Mouse (Mus musculus): Measurements from ENCODE around the gene Mafk.

The Mafk gene

GRCm38 (mm10) chr5:139803165-139803564, 11.9 kb downstream of the Mafk start:
- peaks cover 9% of the 10 kb centered on the region for H3K36me3 ChIP-seq (ENCODE audit: control insufficient read depth, insufficient read depth, low read length, poor library complexity, severe bottlenecking)
- no peak for DNase-seq (ENCODE audit: low read depth, low spot score)
- H3K27me3 ChIP-seq (ENCODE audit: control insufficient read depth, insufficient read depth, low read length, poor library complexity, severe bottlenecking) = no peaks in the 10 kb centered on the region

- peak; percentile 61 for DNase-seq (ENCODE audit: low read depth, low spot score)
- Histone ChIP-seq H3K27me3 (ENCODE audit: control insufficient read depth, insufficient read depth, low read length, poor library complexity, severe bottlenecking) (no peaks in the 10 kb centered on the region), H3K36me3 (ENCODE audit: control insufficient read depth, insufficient read depth, low read length, poor library complexity, severe bottlenecking) (peaks cover 9% of the 10 kb centered on the region)
These were observed 12.3 kb downstream of the Mafk start for GRCm38 (mm10) chr5:139803601-139804102.

- Histone ChIP-seq H3K27me3 (ENCODE audit: control insufficient read depth, insufficient read depth, low read length, poor library complexity, severe bottlenecking) (no peaks in the 10 kb centered on the region), H3K36me3 (ENCODE audit: control insufficient read depth, insufficient read depth, low read length, poor library complexity, severe bottlenecking) (peaks cover 9% of the 10 kb centered on the region)
- no peak for DNase-seq (ENCODE audit: low read depth, low spot score)
These were observed 12.8 kb downstream of the Mafk start for GRCm38 (mm10) chr5:139804107-139804551.

GRCm38 (mm10) chr5:139804573-139805111, 13.3 kb downstream of the Mafk start:
- DNase-seq (ENCODE audit: low read depth, low spot score) = no peak
- Histone ChIP-seq H3K36me3 (ENCODE audit: control insufficient read depth, insufficient read depth, low read length, poor library complexity, severe bottlenecking) (peaks cover 8% of the 10 kb centered on the region), H3K27me3 (ENCODE audit: control insufficient read depth, insufficient read depth, low read length, poor library complexity, severe bottlenecking) (no peaks in the 10 kb centered on the region)

GRCm38 (mm10) chr5:139805924-139806323, 14.6 kb downstream of the Mafk start:
- H3K36me3 ChIP-seq (ENCODE audit: control insufficient read depth, insufficient read depth, low read length, poor library complexity, severe bottlenecking) = peaks cover 2% of the 10 kb centered on the region
- no peak for DNase-seq (ENCODE audit: low read depth, low spot score)
- no peaks in the 10 kb centered on the region for H3K27me3 ChIP-seq (ENCODE audit: control insufficient read depth, insufficient read depth, low read length, poor library complexity, severe bottlenecking)

- no peak for DNase-seq (ENCODE audit: low read depth, low spot score)
- H3K36me3 ChIP-seq (ENCODE audit: control insufficient read depth, insufficient read depth, low read length, poor library complexity, severe bottlenecking) = no peaks in the 10 kb centered on the region
- no peaks in the 10 kb centered on the region for H3K27me3 ChIP-seq (ENCODE audit: control insufficient read depth, insufficient read depth, low read length, poor library complexity, severe bottlenecking)
These were observed 18.1 kb downstream of the Mafk start for GRCm38 (mm10) chr5:139809397-139809796.

- DNase-seq (ENCODE audit: low read depth, low spot score) = no peak
- Histone ChIP-seq H3K27me3 (ENCODE audit: control insufficient read depth, insufficient read depth, low read length, poor library complexity, severe bottlenecking) (no peaks in the 10 kb centered on the region), H3K36me3 (ENCODE audit: control insufficient read depth, insufficient read depth, low read length, poor library complexity, severe bottlenecking) (no peaks in the 10 kb centered on the region)
These were observed 20.5 kb downstream of the Mafk start for GRCm38 (mm10) chr5:139811677-139812397.

- Histone ChIP-seq H3K36me3 (ENCODE audit: control insufficient read depth, insufficient read depth, low read length, poor library complexity, severe bottlenecking) (no peaks in the 10 kb centered on the region), H3K27me3 (ENCODE audit: control insufficient read depth, insufficient read depth, low read length, poor library complexity, severe bottlenecking) (no peaks in the 10 kb centered on the region)
- no peak for DNase-seq (ENCODE audit: low read depth, low spot score)
These were observed 21.2 kb downstream of the Mafk start for GRCm38 (mm10) chr5:139812398-139813125.

GRCm38 (mm10) chr5:139813126-139813490, 21.8 kb downstream of the Mafk start:
- no peaks in the 10 kb centered on the region for H3K36me3 ChIP-seq (ENCODE audit: control insufficient read depth, insufficient read depth, low read length, poor library complexity, severe bottlenecking)
- no peaks in the 10 kb centered on the region for H3K27me3 ChIP-seq (ENCODE audit: control insufficient read depth, insufficient read depth, low read length, poor library complexity, severe bottlenecking)
- DNase-seq (ENCODE audit: low read depth, low spot score) = no peak

GRCm38 (mm10) chr5:139813963-139814381, 22.7 kb downstream of the Mafk start:
- no peak for DNase-seq (ENCODE audit: low read depth, low spot score)
- no peaks in the 10 kb centered on the region for H3K27me3 ChIP-seq (ENCODE audit: control insufficient read depth, insufficient read depth, low read length, poor library complexity, severe bottlenecking)
- H3K36me3 ChIP-seq (ENCODE audit: control insufficient read depth, insufficient read depth, low read length, poor library complexity, severe bottlenecking) = no peaks in the 10 kb centered on the region

GRCm38 (mm10) chr5:139815964-139816363, 24.7 kb downstream of the Mafk start:
- H3K27me3 ChIP-seq (ENCODE audit: control insufficient read depth, insufficient read depth, low read length, poor library complexity, severe bottlenecking) = no peaks in the 10 kb centered on the region
- no peaks in the 10 kb centered on the region; the same call in 1 of the 2 replicates for H3K36me3 ChIP-seq (ENCODE audit: control insufficient read depth, insufficient read depth, low read length, poor library complexity, severe bottlenecking)
- no peak for DNase-seq (ENCODE audit: low read depth, low spot score)

- Histone ChIP-seq H3K36me3 (ENCODE audit: control insufficient read depth, insufficient read depth, low read length, poor library complexity, severe bottlenecking) (no peaks in the 10 kb centered on the region; the same call in 1 of the 2 replicates), H3K27me3 (ENCODE audit: control insufficient read depth, insufficient read depth, low read length, poor library complexity, severe bottlenecking) (no peaks in the 10 kb centered on the region)
- no peak for DNase-seq (ENCODE audit: low read depth, low spot score)
These were observed 25.1 kb downstream of the Mafk start for GRCm38 (mm10) chr5:139816445-139816844.

GRCm38 (mm10) chr5:139817292-139817691, 26.0 kb downstream of the Mafk start:
- DNase-seq (ENCODE audit: low read depth, low spot score) = peak; percentile 63
- no peaks in the 10 kb centered on the region for H3K27me3 ChIP-seq (ENCODE audit: control insufficient read depth, insufficient read depth, low read length, poor library complexity, severe bottlenecking)
- peaks cover 2% of the 10 kb centered on the region; the same call in 1 of the 2 replicates for H3K36me3 ChIP-seq (ENCODE audit: control insufficient read depth, insufficient read depth, low read length, poor library complexity, severe bottlenecking)

- Histone ChIP-seq H3K36me3 (ENCODE audit: control insufficient read depth, insufficient read depth, low read length, poor library complexity, severe bottlenecking) (peaks cover 2% of the 10 kb centered on the region), H3K27me3 (ENCODE audit: control insufficient read depth, insufficient read depth, low read length, poor library complexity, severe bottlenecking) (no peaks in the 10 kb centered on the region)
- DNase-seq (ENCODE audit: low read depth, low spot score) = no peak
These were observed 26.7 kb downstream of the Mafk start for GRCm38 (mm10) chr5:139818056-139818455.

- no peaks in the 10 kb centered on the region for H3K27me3 ChIP-seq (ENCODE audit: control insufficient read depth, insufficient read depth, low read length, poor library complexity, severe bottlenecking)
- peaks cover 2% of the 10 kb centered on the region for H3K36me3 ChIP-seq (ENCODE audit: control insufficient read depth, insufficient read depth, low read length, poor library complexity, severe bottlenecking)
- peak; percentile 54 for DNase-seq (ENCODE audit: low read depth, low spot score)
These were observed 27.5 kb downstream of the Mafk start for GRCm38 (mm10) chr5:139818801-139819200.
